Mouse (Mus musculus) C2C12 (cell line): ENCODE data around the gene Gcn1l1.

Source experiments
- CEBPB ChIP-seq: IDR thresholded peaks from one replicate; pipeline ENCODE4 v1.6.1; 2011; ENCODE audit warnings: low read depth, mild to moderate bottlenecking, control low read depth, moderate library complexity
- CTCF ChIP-seq: IDR thresholded peaks from one replicate; pipeline ENCODE4 v1.5.1; 2011; ENCODE audit not compliant: control insufficient read depth, insufficient read depth, insufficient read length
- MAX ChIP-seq: IDR thresholded peaks from one replicate; pipeline ENCODE4 v1.6.1; 2011; ENCODE audit warnings: mild to moderate bottlenecking, control low read depth
- MYOG ChIP-seq: IDR thresholded peaks from one replicate; pipeline ENCODE4 v1.6.1; 2011; ENCODE audit not compliant: control insufficient read depth, insufficient read length; ENCODE audit errors: extremely low read depth
- USF1 ChIP-seq: IDR thresholded peaks from one replicate; pipeline ENCODE4 v1.6.1; 2011; ENCODE audit warnings: low read depth, mild to moderate bottlenecking, control low read depth, moderate library complexity

GRCm38 (mm10) chr5:115517501-115517900, 47.6 kb upstream of the Gcn1l1 start:
- TF ChIP-seq USF1 = no peak
- TF ChIP-seq CTCF = no peak
- no peak for TF ChIP-seq CEBPB
- TF ChIP-seq MYOG = no peak
- TF ChIP-seq MAX = no peak
